3 mouse cellular contexts compared by ENCODE assay signal in the genomic region with DNA sequence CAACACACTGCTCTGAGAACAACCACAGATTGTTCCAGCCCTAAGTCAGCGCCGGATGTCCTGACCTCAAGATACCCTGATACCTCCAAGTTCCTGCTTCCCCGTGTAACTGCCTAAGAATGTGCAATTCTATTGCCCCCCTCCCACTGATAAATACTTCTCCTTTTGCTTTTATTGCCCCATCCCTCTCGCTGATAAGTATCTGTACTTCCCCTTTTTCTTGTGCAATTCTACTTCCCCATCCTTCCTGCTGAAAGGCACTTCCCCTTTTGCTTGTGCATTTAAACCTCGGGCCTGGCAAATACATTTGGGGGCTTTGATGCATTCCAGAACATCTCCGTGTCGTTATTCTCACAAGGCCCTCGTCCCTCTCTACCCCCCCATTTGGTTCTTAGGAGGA.
A peak's percentile ranks its signal among the peaks of the same experiment; 100 is the strongest.
DNase-seq lines count a peak whose midpoint lies in the region; TF ChIP-seq lines count a peak whose summit lies in the region.
"Not testable (repeated sequence)": the region's sequence is repeated elsewhere in the genome, so short reads cannot be mapped to it uniquely, and the experiment has no call there.

No protein-coding gene starts in this region.

- H3K9me3 ChIP-seq in MEL (replicated peaks; ENCODE audit: insufficient read depth, low read length) = not testable (repeated sequence)

- not testable (repeated sequence) for H3K4me3 ChIP-seq in MEL (ENCODE audit: control insufficient read depth in 1 of 2, insufficient read depth in 1 of 2, low read depth in 2 of 2, low read length in 2 of 2)

- not testable (repeated sequence) for H3K27me3 ChIP-seq in MEL (ENCODE audit: control insufficient read depth in 1 of 2, insufficient read depth in 2 of 2, low read length in 2 of 2)

- not testable (repeated sequence) for H3K9ac ChIP-seq in MEL (ENCODE audit: control insufficient read depth, low read depth, low read length, poor library complexity, severe bottlenecking)

- H3K36me3 ChIP-seq in MEL (ENCODE audit: control insufficient read depth in 1 of 2, insufficient read depth in 2 of 2, low read length in 2 of 2) = not testable (repeated sequence)

- H3K4me1 ChIP-seq in MEL (ENCODE audit: control insufficient read depth in 1 of 2, insufficient read depth in 2 of 2, low read length in 2 of 2) = not testable (repeated sequence)

- DNase-seq in 416B (ENCODE audit: low read depth) = peak; percentile 31
- DNase-seq in MEL (ENCODE audit: low read depth, low spot score) = peak; percentile 66
- peak; percentile 34 for DNase-seq in MEL-GATA-1-ER (ENCODE audit: extremely low read depth, low read depth)

- H3K79me2 ChIP-seq in MEL (ENCODE audit: control insufficient read depth, insufficient read depth, low read length, poor library complexity) = not testable (repeated sequence)

- peak overlapping the region; percentile 39 for H3K27ac ChIP-seq in MEL (ENCODE audit: control insufficient read depth, low read depth, low read length)

- not testable (repeated sequence) for TF ChIP-seq POLR2A in MEL (IDR thresholded peaks at IDR 0.05; ENCODE audit: control insufficient read depth in 1 of 2, insufficient read depth in 1 of 2, low read depth in 1 of 2, low read length in 2 of 2, poor library complexity in 1 of 2)

- peak; percentile 73 to 84 for TF ChIP-seq EP300 in MEL (IDR thresholded peaks at IDR 0.05; ENCODE audit: low read depth in 1 of 2, low read length in 2 of 2)

- not testable (repeated sequence) for TF ChIP-seq CTCF in MEL (IDR thresholded peaks at IDR 0.05 in 2 of 3, conservative IDR thresholded peaks at IDR 0.05 in 1 of 3; ENCODE audit: control insufficient read depth in 1 of 3, insufficient read depth in 1 of 3, low read depth in 2 of 3, low read length in 3 of 3, poor library complexity in 1 of 3, severe bottlenecking in 1 of 3)

- not testable (repeated sequence) for TF ChIP-seq RAD21 in MEL (IDR thresholded peaks at IDR 0.05; ENCODE audit: low read depth, low read length)

TF ChIP-seq in MEL, 35 proteins besides CTCF, POLR2A, EP300 and RAD21:
- TF ChIP-seq RCOR1 (IDR thresholded peaks at IDR 0.05; ENCODE audit: low read depth, low read length) (0 out of 2 replicates have a peak, but pooled peaks have one; percentile 16), GATA1 (IDR thresholded peaks at IDR 0.05; ENCODE audit: low read depth, low read length) (peak; percentile 72)
